In genomic region chr7:116038024-116038423, GRCm38 (mm10) we compare ENCODE assay signal across 9 mouse cellular contexts. TPM values are rescaled to one million over a fixed set of nuclear protein-coding genes. Genes with fewer than 3 reads are reported as not detected.
DNase-seq lines count a peak whose midpoint lies in the region; ATAC-seq and TF ChIP-seq lines count a peak whose summit lies in the region.
"Had no signal": no experiment of that assay in that cellular context is flagged by ENCODE, and none has a peak within 500 bp of the region (broad histone marks: within the 10 kb centered on the region; RNA-seq: fewer than 3 reads in every experiment).

No protein-coding gene starts in this region.

- no peaks in the 10 kb centered on the region for H3K9me3 ChIP-seq in heart, embryonic 11.5 days (replicated peaks; ENCODE audit: control insufficient read depth, low read length)
- no peaks in the 10 kb centered on the region for H3K9me3 ChIP-seq in embryonic facial prominence, embryonic 11.5 days (replicated peaks; ENCODE audit: control insufficient read depth, low read length)
- no peaks in the 10 kb centered on the region for H3K9me3 ChIP-seq in intestine, embryonic 14.5 days (ENCODE audit: control insufficient read depth, low read length)
- H3K9me3 ChIP-seq in midbrain, embryonic 15.5 days = no peaks in the 10 kb centered on the region

- TF ChIP-seq CTCF in left cerebral cortex, adult 2 months (IDR thresholded peaks at IDR 0.05) = no peak

- H3K4me3 ChIP-seq in heart, embryonic 11.5 days (ENCODE audit: low read depth, low read length) = peak overlapping the region; percentile 50
- H3K4me3 ChIP-seq in embryonic facial prominence, embryonic 11.5 days (ENCODE audit: low read depth, low read length) = peak overlapping the region; percentile 1
- H3K4me3 ChIP-seq in intestine, embryonic 14.5 days (ENCODE audit: low read depth, low read length) = peak overlapping the region; percentile 43; the same call in 1 of the 2 replicates
- peak overlapping the region; percentile 50 for H3K4me3 ChIP-seq in midbrain, embryonic 15.5 days
- H3K4me3 ChIP-seq in left cerebral cortex, adult 2 months = no peak overlapping the region; the same call in 1 of the 2 replicates

- H3K36me3 ChIP-seq in heart, embryonic 11.5 days (ENCODE audit: control insufficient read depth, insufficient read depth, low read length) = no peaks in the 10 kb centered on the region
- no peaks in the 10 kb centered on the region for H3K36me3 ChIP-seq in embryonic facial prominence, embryonic 11.5 days (replicated peaks; ENCODE audit: control insufficient read depth, insufficient read depth, low read depth, low read length)
- H3K36me3 ChIP-seq in intestine, embryonic 14.5 days (ENCODE audit: control insufficient read depth, insufficient read depth, low read length) = no peaks in the 10 kb centered on the region
- no peaks in the 10 kb centered on the region for H3K36me3 ChIP-seq in midbrain, embryonic 15.5 days (replicated peaks)

- H3K9ac ChIP-seq in heart, embryonic 11.5 days (ENCODE audit: low read depth, low read length) = 0 out of 2 replicates have a peak overlapping the region, but pooled peaks have one; percentile 54
- 0 out of 2 replicates have a peak overlapping the region, but pooled peaks have one; percentile 3 for H3K9ac ChIP-seq in embryonic facial prominence, embryonic 11.5 days (replicated peaks; ENCODE audit: low read length)
- H3K9ac ChIP-seq in intestine, embryonic 14.5 days (ENCODE audit: low read length) = no peak overlapping the region
- no peak overlapping the region for H3K9ac ChIP-seq in midbrain, embryonic 15.5 days

- intact Hi-C loops in left cerebral cortex, adult 2 months (cut with DNase I) = no loop called here

- ATAC-seq in heart, embryonic 11.5 days (replicated peaks; ENCODE audit: insufficient number of reproducible peaks, low FRiP score, low TSS enrichment) = no peak
- ATAC-seq in embryonic facial prominence, embryonic 11.5 days (replicated peaks; ENCODE audit: insufficient number of reproducible peaks, low FRiP score, low TSS enrichment, low read depth) = no peak
- ATAC-seq in intestine, embryonic 14.5 days (replicated peaks; ENCODE audit: low FRiP score, low TSS enrichment, low read depth) = no peak
- no peak for ATAC-seq in midbrain, embryonic 15.5 days (replicated peaks)
- ATAC-seq in megakaryocyte progenitor cell, adult 5-6 weeks (replicated peaks; ENCODE audit: poor library complexity) = no peak

- DNase-seq in heart, adult 9 months (ENCODE audit: low spot score in 2 of 2) = no peak
- DNase-seq in embryonic facial prominence, embryonic 11.5 days (ENCODE audit: low spot score) = peak; percentile 40
- DNase-seq in intestine, embryonic 14.5 days (ENCODE audit: low spot score) = peak; percentile 62
- DNase-seq in left cerebral cortex, adult 2 months (ENCODE audit: extremely low spot score in 1 of 2, low spot score in 2 of 2) = no peak
- DNase-seq in thymus, postnatal 0 days (ENCODE audit: low spot score) = no peak

- H3K4me1 ChIP-seq in heart, embryonic 11.5 days (ENCODE audit: control insufficient read depth, insufficient read depth, low read length) = peaks cover 7% of the 10 kb centered on the region; the same call in 1 of the 2 replicates
- peaks cover 2% of the 10 kb centered on the region for H3K4me1 ChIP-seq in embryonic facial prominence, embryonic 11.5 days (ENCODE audit: control insufficient read depth, insufficient read depth, low read length)
- peaks cover 6% of the 10 kb centered on the region for H3K4me1 ChIP-seq in intestine, embryonic 14.5 days (replicated peaks; ENCODE audit: control insufficient read depth, insufficient read depth, low read length)
- H3K4me1 ChIP-seq in midbrain, embryonic 15.5 days = peaks cover 47% of the 10 kb centered on the region

- under 1% methylated on average over 13 of the region's 13 CpGs for WGBS in heart, embryonic 11.5 days (ENCODE audit: insufficient replicate concordance)
- 1% methylated on average over 13 of the region's 13 CpGs for WGBS in embryonic facial prominence, embryonic 11.5 days
- WGBS in intestine, embryonic 14.5 days = 2% methylated on average over 13 of the region's 13 CpGs
- 4% methylated on average over 13 of the region's 13 CpGs for WGBS in midbrain, embryonic 15.5 days

- H3K4me2 ChIP-seq in heart, embryonic 11.5 days = peak overlapping the region; percentile 97
- peak overlapping the region; percentile 30 for H3K4me2 ChIP-seq in embryonic facial prominence, embryonic 11.5 days (ENCODE audit: low read depth, low read length)
- H3K4me2 ChIP-seq in intestine, embryonic 14.5 days (ENCODE audit: low read length) = peak overlapping the region; percentile 91
- peak overlapping the region; percentile 97 for H3K4me2 ChIP-seq in midbrain, embryonic 15.5 days

- no peak overlapping the region for H3K27ac ChIP-seq in heart, embryonic 11.5 days (ENCODE audit: low read depth, low read length)
- H3K27ac ChIP-seq in embryonic facial prominence, embryonic 11.5 days (replicated peaks; ENCODE audit: low read depth, low read length) = no peak overlapping the region
- H3K27ac ChIP-seq in intestine, embryonic 14.5 days (ENCODE audit: low read depth) = no peak overlapping the region
- no peak overlapping the region for H3K27ac ChIP-seq in midbrain, embryonic 15.5 days
- no peak overlapping the region for H3K27ac ChIP-seq in left cerebral cortex, adult 2 months
- H3K27ac ChIP-seq: macrophage had no signal

- H3K27me3 ChIP-seq in heart, embryonic 11.5 days (ENCODE audit: control insufficient read depth, insufficient read depth, low read length) = peaks cover 30% of the 10 kb centered on the region
- H3K27me3 ChIP-seq in embryonic facial prominence, embryonic 11.5 days (ENCODE audit: control insufficient read depth, insufficient read depth, low read length) = peaks cover 31% of the 10 kb centered on the region
- H3K27me3 ChIP-seq in intestine, embryonic 14.5 days (replicated peaks; ENCODE audit: control insufficient read depth, insufficient read depth, low read length) = peaks cover 69% of the 10 kb centered on the region
- H3K27me3 ChIP-seq in midbrain, embryonic 15.5 days (replicated peaks) = peaks cover 43% of the 10 kb centered on the region

RNA-seq across cellular contexts. Expression of gene Sox6, which starts 0.6 kb away (rescaled TPM):
- 33.2 and 45.1 TPM in 2 replicates for polyA plus RNA-seq in heart, embryonic 11.5 days (2014; fragmentation: Nextera tagmentation; extraction: Ambion mirVana)
- 21.4 and 29.2 TPM in 2 replicates for polyA plus RNA-seq in embryonic facial prominence, embryonic 11.5 days (2014; fragmentation: Nextera tagmentation; extraction: Ambion mirVana)
- 33.0 and 34.8 TPM in 2 replicates for polyA plus RNA-seq in intestine, embryonic 14.5 days (2014; fragmentation: Nextera tagmentation; extraction: Ambion mirVana)
- 51.7 and 51.8 TPM in 2 replicates for polyA plus RNA-seq in midbrain, embryonic 15.5 days (2015; fragmentation: Nextera tagmentation; extraction: Ambion mirVana)
- 10 to 100 TPM; 29.7 to 32.7 TPM for total RNA-seq in left cerebral cortex, adult 2 months (2021)
- 0.30 and 1.2 TPM in 2 replicates for polyA plus RNA-seq in thymus, postnatal 0 days (2015; fragmentation: Nextera tagmentation; extraction: Ambion mirVana)
- total RNA-seq in megakaryocyte progenitor cell, adult 5-6 weeks (2015) = 1.1 and 1.8 TPM in 2 replicates
- total RNA-seq in megakaryocyte progenitor cell, adult 5-6 weeks (2017) = 1.8 and 3.0 TPM in 2 replicates
- polyA plus RNA-seq: macrophage had no signal

RNA-seq across cellular contexts. Expression of gene 1110004F10Rik, which starts 1.2 kb away (rescaled TPM):
- 191 and 215 TPM in 2 replicates for polyA plus RNA-seq in heart, embryonic 11.5 days (2014; fragmentation: Nextera tagmentation; extraction: Ambion mirVana)
- 389 and 409 TPM in 2 replicates for polyA plus RNA-seq in embryonic facial prominence, embryonic 11.5 days (2014; fragmentation: Nextera tagmentation; extraction: Ambion mirVana)
- 252 and 263 TPM in 2 replicates for polyA plus RNA-seq in intestine, embryonic 14.5 days (2014; fragmentation: Nextera tagmentation; extraction: Ambion mirVana)
- 313 and 320 TPM in 2 replicates for polyA plus RNA-seq in midbrain, embryonic 15.5 days (2015; fragmentation: Nextera tagmentation; extraction: Ambion mirVana)
- total RNA-seq in left cerebral cortex, adult 2 months (2021) = 10 to 100 TPM; 87.1 to 93.6 TPM
- 259 and 274 TPM in 2 replicates for polyA plus RNA-seq in thymus, postnatal 0 days (2015; fragmentation: Nextera tagmentation; extraction: Ambion mirVana)
- total RNA-seq in megakaryocyte progenitor cell, adult 5-6 weeks (2015) = 146 and 157 TPM in 2 replicates
- total RNA-seq in megakaryocyte progenitor cell, adult 5-6 weeks (2017) = 268 and 289 TPM in 2 replicates

RNA-seq across cellular contexts. Expression of gene Gm4353, which starts 46.4 kb away (rescaled TPM):
- 0.76 TPM in 1 of 2 replicates, not detected in the other for polyA plus RNA-seq in heart, embryonic 11.5 days (2014; fragmentation: Nextera tagmentation; extraction: Ambion mirVana)
- 0.72 and 1.0 TPM in 2 replicates for polyA plus RNA-seq in embryonic facial prominence, embryonic 11.5 days (2014; fragmentation: Nextera tagmentation; extraction: Ambion mirVana)
- 0.58 and 0.91 TPM in 2 replicates for polyA plus RNA-seq in intestine, embryonic 14.5 days (2014; fragmentation: Nextera tagmentation; extraction: Ambion mirVana)
- 1.0 and 1.3 TPM in 2 replicates for polyA plus RNA-seq in midbrain, embryonic 15.5 days (2015; fragmentation: Nextera tagmentation; extraction: Ambion mirVana)
- total RNA-seq in left cerebral cortex, adult 2 months (2021) = 1 to 10 TPM; 2.5 to 2.8 TPM
- polyA plus RNA-seq in thymus, postnatal 0 days (2015; fragmentation: Nextera tagmentation; extraction: Ambion mirVana) = 1.2 and 1.3 TPM in 2 replicates
- 1.6 and 1.8 TPM in 2 replicates for total RNA-seq in megakaryocyte progenitor cell, adult 5-6 weeks (2015)
- total RNA-seq in megakaryocyte progenitor cell, adult 5-6 weeks (2017) = 0.83 and 2.2 TPM in 2 replicates

Comparison
In these comparisons a context has a peak if more than half of its experiments do, and no peak if none do; other contexts are left out.
1. H3K4me2 ChIP-seq: peak in every context shown above with its lines; median percentile 97 in heart, embryonic 11.5 days; 97 in midbrain, embryonic 15.5 days; 91 in intestine, embryonic 14.5 days; 30 in embryonic facial prominence, embryonic 11.5 days.
2. H3K9ac ChIP-seq: peak in heart, embryonic 11.5 days (single experiment) and embryonic facial prominence, embryonic 11.5 days (single experiment); none in intestine, embryonic 14.5 days (single experiment) and midbrain, embryonic 15.5 days (single experiment).
3. DNase-seq: peak in embryonic facial prominence, embryonic 11.5 days (single experiment) and intestine, embryonic 14.5 days (single experiment); none in heart, adult 9 months (0 of 2), left cerebral cortex, adult 2 months (0 of 2) and thymus, postnatal 0 days (single experiment).